22 mouse cellular contexts compared by ENCODE assay signal in the genomic region with DNA sequence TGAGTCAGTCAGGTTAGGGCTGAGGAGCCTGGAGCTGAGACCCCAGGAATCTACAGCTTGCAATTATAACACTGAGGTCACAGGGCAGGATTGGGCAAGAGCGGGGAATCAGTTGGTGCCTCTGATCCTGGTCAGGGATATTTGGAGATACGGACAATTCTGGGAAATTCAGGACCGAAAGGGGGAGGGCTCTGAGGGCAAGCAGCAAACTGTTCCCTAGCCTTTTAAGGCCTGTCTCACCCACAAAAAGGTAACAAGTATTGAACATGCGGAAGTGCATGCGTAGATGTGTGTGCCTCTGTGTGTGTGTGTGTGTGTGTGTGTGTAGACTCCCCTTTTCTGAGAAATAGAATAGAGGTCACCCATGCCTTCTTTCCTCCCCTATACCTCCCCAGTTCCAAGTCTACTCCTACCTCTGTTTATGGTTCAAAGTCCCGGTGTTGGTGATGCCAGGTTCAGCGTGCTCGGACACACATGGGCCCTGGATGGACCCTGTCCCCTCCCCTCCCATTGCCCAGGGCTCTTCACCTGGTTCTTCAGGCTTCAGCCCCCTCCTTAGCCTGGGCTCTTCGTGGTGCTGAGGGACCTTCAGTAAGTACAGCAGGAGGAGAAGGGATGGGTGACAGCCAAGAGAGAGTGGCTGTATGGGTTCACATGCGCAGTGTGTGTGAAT. TPM values are rescaled to one million over a fixed set of nuclear protein-coding genes. Genes with fewer than 3 reads are reported as not detected.
DNase-seq lines count a peak whose midpoint lies in the region; ATAC-seq lines count a peak whose summit lies in the region.
"Had no signal": no experiment of that assay in that cellular context is flagged by ENCODE, and none has a peak within 500 bp of the region (broad histone marks: within the 10 kb centered on the region; RNA-seq: fewer than 3 reads in every experiment).

A gene (plus strand): TSS at position 188 of the 673 bp plus-strand sequence.

- no peaks in the 10 kb centered on the region for H3K9me3 ChIP-seq in kidney, embryonic 15.5 days (replicated peaks)
- no peaks in the 10 kb centered on the region for H3K9me3 ChIP-seq in midbrain, embryonic 11.5 days (ENCODE audit: control insufficient read depth, low read length)
- H3K9me3 ChIP-seq in midbrain, embryonic 16.5 days (replicated peaks; ENCODE audit: control insufficient read depth, low read length, poor library complexity, severe bottlenecking): no peaks in the 10 kb centered on the region
- no peaks in the 10 kb centered on the region for H3K9me3 ChIP-seq in limb, embryonic 10.5 days (replicated peaks)
- no peaks in the 10 kb centered on the region for H3K9me3 ChIP-seq in liver, embryonic 16.5 days (replicated peaks; ENCODE audit: control insufficient read depth, low read length)
- H3K9me3 ChIP-seq: forebrain, embryonic 10.5 days; hindbrain, embryonic 12.5 days; megakaryocyte, embryonic 14.5 days; neural tube, embryonic 12.5 days had no signal

- peaks cover 31% of the 10 kb centered on the region for H3K27me3 ChIP-seq in kidney, embryonic 15.5 days
- H3K27me3 ChIP-seq in midbrain, embryonic 11.5 days (ENCODE audit: control insufficient read depth, insufficient read depth, low read length): no peaks in the 10 kb centered on the region
- no peaks in the 10 kb centered on the region for H3K27me3 ChIP-seq in midbrain, embryonic 16.5 days (ENCODE audit: control insufficient read depth, insufficient read depth, low read depth, low read length)
- H3K27me3 ChIP-seq in limb, embryonic 10.5 days (ENCODE audit: low read depth, poor library complexity, severe bottlenecking): peaks cover 15% of the 10 kb centered on the region
- no peaks in the 10 kb centered on the region for H3K27me3 ChIP-seq in liver, embryonic 16.5 days (ENCODE audit: control insufficient read depth, insufficient read depth, low read depth, low read length)
- H3K27me3 ChIP-seq: neural tube, embryonic 12.5 days had no signal

- H3K36me3 ChIP-seq in kidney, embryonic 15.5 days: no peaks in the 10 kb centered on the region
- no peaks in the 10 kb centered on the region for H3K36me3 ChIP-seq in midbrain, embryonic 11.5 days (ENCODE audit: control insufficient read depth, insufficient read depth, low read length)
- H3K36me3 ChIP-seq in midbrain, embryonic 16.5 days (ENCODE audit: control insufficient read depth, insufficient read depth, low read length): no peaks in the 10 kb centered on the region
- no peaks in the 10 kb centered on the region for H3K36me3 ChIP-seq in limb, embryonic 10.5 days
- H3K36me3 ChIP-seq in liver, embryonic 16.5 days (ENCODE audit: control insufficient read depth, insufficient read depth): no peaks in the 10 kb centered on the region
- H3K36me3 ChIP-seq: forebrain, embryonic 10.5 days; hindbrain, embryonic 12.5 days; neural tube, embryonic 12.5 days had no signal

- no peak within 1 kb of the TSS for H3K4me2 ChIP-seq in kidney, embryonic 15.5 days
- no peak within 1 kb of the TSS for H3K4me2 ChIP-seq in midbrain, embryonic 11.5 days
- H3K4me2 ChIP-seq in midbrain, embryonic 16.5 days (ENCODE audit: low read length): no peak within 1 kb of the TSS
- H3K4me2 ChIP-seq in liver, embryonic 16.5 days (ENCODE audit: low read depth, low read length): no peak within 1 kb of the TSS

- 0 out of 2 replicates have a peak, but pooled peaks cover 3% of the 10 kb centered on the region for H3K4me1 ChIP-seq in kidney, embryonic 15.5 days
- 0 out of 2 replicates have a peak, but pooled peaks cover 3% of the 10 kb centered on the region for H3K4me1 ChIP-seq in midbrain, embryonic 11.5 days (ENCODE audit: control insufficient read depth, insufficient read depth, low read length)
- H3K4me1 ChIP-seq in midbrain, embryonic 16.5 days (ENCODE audit: control insufficient read depth, insufficient read depth, low read length): peaks cover 4% of the 10 kb centered on the region; the same call in 1 of the 2 replicates
- peaks cover 24% of the 10 kb centered on the region for H3K4me1 ChIP-seq in limb, embryonic 10.5 days
- H3K4me1 ChIP-seq in liver, embryonic 16.5 days (ENCODE audit: control insufficient read depth, low read depth, low read length): no peaks in the 10 kb centered on the region; the same call in 1 of the 2 replicates
- H3K4me1 ChIP-seq: neural tube, embryonic 12.5 days had no signal

- ATAC-seq in kidney, embryonic 15.5 days (replicated peaks; ENCODE audit: low FRiP score): no peak
- ATAC-seq in midbrain, embryonic 11.5 days (ENCODE audit: low FRiP score): no peak
- ATAC-seq in midbrain, embryonic 16.5 days: no peak
- ATAC-seq in liver, embryonic 16.5 days (ENCODE audit: low read depth): peak; percentile 60
- ATAC-seq: inflammation-experienced regulatory T-cells, adult 6 months had no signal

- H3K9ac ChIP-seq in kidney, embryonic 15.5 days: no peak within 1 kb of the TSS
- peak within 1 kb of the TSS; percentile 20; the same call in 1 of the 2 replicates for H3K9ac ChIP-seq in midbrain, embryonic 11.5 days (ENCODE audit: low read length)
- no peak within 1 kb of the TSS; the same call in 1 of the 2 replicates for H3K9ac ChIP-seq in midbrain, embryonic 16.5 days (ENCODE audit: low read depth, low read length)
- H3K9ac ChIP-seq in liver, embryonic 16.5 days (ENCODE audit: low read depth, low read length): no peak within 1 kb of the TSS
- H3K9ac ChIP-seq: neural tube, embryonic 12.5 days had no signal

- H3K27ac ChIP-seq in kidney, embryonic 15.5 days: no peak within 1 kb of the TSS
- no peak within 1 kb of the TSS for H3K27ac ChIP-seq in midbrain, embryonic 11.5 days (ENCODE audit: low read depth, low read length)
- H3K27ac ChIP-seq in midbrain, embryonic 16.5 days (ENCODE audit: low read length): no peak within 1 kb of the TSS
- H3K27ac ChIP-seq in limb, embryonic 10.5 days: 0 out of 2 replicates have a peak within 1 kb of the TSS, but pooled peaks have one; percentile 10
- H3K27ac ChIP-seq in liver, embryonic 16.5 days (ENCODE audit: low read length): no peak within 1 kb of the TSS
- H3K27ac ChIP-seq: hindbrain, embryonic 12.5 days; neural tube, embryonic 12.5 days had no signal

- peak; percentile 30 for DNase-seq in kidney, adult 11 months
- DNase-seq in midbrain, embryonic 11.5 days (ENCODE audit: low spot score, missing footprints): no peak
- no peak for DNase-seq in limb, embryonic 10.5 days (ENCODE audit: low spot score)
- no peak for DNase-seq in heart, postnatal 10 days
- DNase-seq: adrenal gland, adult 2 months; B cell, adult 2 months; cerebellum, adult 11 months; embryo, embryonic 11 days; heart, postnatal 14 days; lung, adult 2 months; thymus, adult 18-20 months; thymus, postnatal 4 days had no signal

- H3K4me3 ChIP-seq in kidney, embryonic 15.5 days (replicated peaks): no peak within 1 kb of the TSS
- no peak within 1 kb of the TSS for H3K4me3 ChIP-seq in midbrain, embryonic 11.5 days (ENCODE audit: low read depth, low read length)
- H3K4me3 ChIP-seq in midbrain, embryonic 16.5 days (ENCODE audit: low read depth, low read length): no peak within 1 kb of the TSS
- H3K4me3 ChIP-seq in limb, embryonic 10.5 days: no peak within 1 kb of the TSS
- no peak within 1 kb of the TSS for H3K4me3 ChIP-seq in liver, embryonic 16.5 days (ENCODE audit: low read depth, low read length)
- H3K4me3 ChIP-seq: hindbrain, embryonic 12.5 days; megakaryocyte, embryonic 14.5 days; neural tube, embryonic 12.5 days had no signal

- WGBS in kidney, embryonic 15.5 days: 85% methylated on average over 10 of the region's 10 CpGs
- WGBS in midbrain, embryonic 11.5 days: 85% methylated on average over 10 of the region's 10 CpGs
- WGBS in midbrain, embryonic 16.5 days: 86% methylated on average over 10 of the region's 10 CpGs
- 86% methylated on average over 10 of the region's 10 CpGs for WGBS in limb, embryonic 10.5 days
- WGBS in liver, embryonic 16.5 days (ENCODE audit: insufficient replicate concordance): 68% methylated on average over 10 of the region's 10 CpGs

- intact Hi-C loops in heart, postnatal 10 days (cut with DNase I): no loop called here

RNA-seq across cellular contexts. Expression of the gene that starts here (rescaled TPM):
- 1.3 and 2.3 TPM in 2 replicates for polyA plus RNA-seq in kidney, embryonic 15.5 days (2015; fragmentation: Nextera tagmentation; extraction: Ambion mirVana)
- polyA plus RNA-seq in midbrain, embryonic 11.5 days (2014; fragmentation: Nextera tagmentation; extraction: Ambion mirVana): 0.23 and 0.51 TPM in 2 replicates
- 2.3 and 3.0 TPM in 2 replicates for polyA plus RNA-seq in midbrain, embryonic 16.5 days (2015; fragmentation: Nextera tagmentation; extraction: Ambion mirVana)
- 0.71 and 0.74 TPM in 2 replicates for polyA plus RNA-seq in limb, embryonic 10.5 days (2016; fragmentation: Nextera tagmentation; extraction: Ambion mirVana)
- 5.0 and 6.0 TPM in 2 replicates for polyA plus RNA-seq in liver, embryonic 16.5 days (2015; fragmentation: Nextera tagmentation; extraction: Ambion mirVana)
- total RNA-seq in heart, postnatal 10 days (2021): under 1 TPM in 1 of 2 experiments, not detected in 1; 0.22 TPM
- total RNA-seq: gastrocnemius, adult 18-20 months; heart, postnatal 14 days had no signal
- polyA plus RNA-seq: inflammation-experienced regulatory T-cells, adult 6 months; small intestine, adult 2 months had no signal
